Mouse (Mus musculus) intestine, embryonic 16.5 days (tissue): ENCODE results near the gene Tesk2. TPM values are rescaled to one million over a fixed set of nuclear protein-coding genes. Genes with fewer than 3 reads are reported as not detected.
"Not testable (repeated sequence)": the region's sequence is repeated elsewhere in the genome, so short reads cannot be mapped to it uniquely, and the experiment has no call there.

Experiments used
- ATAC-seq: fragments of 200-750 bp; cut with Nextera tagmentation; 2 replicates; pipeline ENCODE4 v1.8.0; 2017; ENCODE audit warnings: moderate TSS enrichment, moderate library complexity
- H3K27ac ChIP-seq: fragments of 300-500 bp; sonication (generic); 2 replicates; pipeline ENCODE4 v1.5.1; 2014; ENCODE audit warnings: mild to moderate bottlenecking, low read length
- H3K27me3 ChIP-seq: fragments of 300-500 bp; sonication (generic); replicated peaks from 2 replicates; pipeline ENCODE4 v1.6.1; 2014; ENCODE audit warnings: low read length, control low read depth, mixed read lengths; ENCODE audit not compliant: control insufficient read depth, insufficient read depth
- H3K36me3 ChIP-seq: fragments of 300-500 bp; sonication (generic); 2 replicates; pipeline ENCODE4 v1.6.1; 2014; ENCODE audit warnings: low read length, control low read depth; ENCODE audit not compliant: control insufficient read depth, insufficient read depth
- H3K4me1 ChIP-seq: fragments of 300-500 bp; sonication (generic); 2 replicates; pipeline ENCODE4 v1.6.1; 2014; ENCODE audit warnings: low read length, control low read depth, mixed read lengths; ENCODE audit not compliant: control insufficient read depth, insufficient read depth
- H3K4me2 ChIP-seq: fragments of 300-500 bp; sonication (generic); 2 replicates; pipeline ENCODE4 v1.6.1; 2014; ENCODE audit warnings: low read depth, low read length, control low read depth
- H3K4me3 ChIP-seq: fragments of 300-500 bp; sonication (generic); 2 replicates; pipeline ENCODE4 v1.5.1; 2014; ENCODE audit warnings: mild to moderate bottlenecking, low read length
- H3K9ac ChIP-seq: fragments of 300-500 bp; sonication (generic); 2 replicates; pipeline ENCODE4 v1.6.1; 2014; ENCODE audit warnings: low read depth, low read length
- H3K9me3 ChIP-seq: fragments of 300-500 bp; sonication (generic); 2 replicates; pipeline ENCODE4 v1.6.1; 2016; ENCODE audit warnings: low read length, control low read depth; ENCODE audit not compliant: control insufficient read depth
- WGBS: fragments of 180-500 bp; shearing (Covaris S2); extraction: QIAGEN DNeasy Blood & Tissue Kit; methylation state at CpG from one replicate; pipeline ENCODE4 v1.1.7; 2014; 5-methylcytosine and 5-hydroxymethylcytosine counted together
- polyA plus RNA-seq: library from polyadenylated mRNA; unstranded; fragments of >200 nt; fragmentation: Nextera tagmentation; extraction: Ambion mirVana; gene quantifications from 2 replicates; pipeline ENCODE4 v1.2.1, GENCODE M21; 2015

Tesk2 gene
- polyA plus RNA-seq, 1 experiment from 2014 or later = 10.4 TPM

- peaks cover 10% of the 10 kb centered on the region for H3K4me1 ChIP-seq
- under 1% methylated on average over 51 of the region's 51 CpGs for WGBS
- H3K27ac ChIP-seq = no peak overlapping the region
- no peaks in the 10 kb centered on the region for H3K36me3 ChIP-seq
- H3K4me3 ChIP-seq = peak overlapping the region; percentile 59
- peak overlapping the region; percentile 99 for H3K4me2 ChIP-seq
- peak; percentile 87 for ATAC-seq
- no peaks in the 10 kb centered on the region; the same call in 1 of the 2 replicates for H3K27me3 ChIP-seq
- H3K9me3 ChIP-seq = no peaks in the 10 kb centered on the region
- H3K9ac ChIP-seq = peak overlapping the region; percentile 70
Measured at GRCm38 (mm10) chr4:116820902-116821693, 100.3 kb downstream of the Tesk2 start.

- Histone ChIP-seq H3K27me3 (no peaks in the 10 kb centered on the region; the same call in 1 of the 2 replicates), H3K36me3 (no peaks in the 10 kb centered on the region), H3K4me3 (peak within 1 kb of the TSS; percentile 59), H3K9me3 (no peaks in the 10 kb centered on the region), H3K4me1 (peaks cover 10% of the 10 kb centered on the region), H3K27ac (no peak within 1 kb of the TSS), H3K4me2 (peak within 1 kb of the TSS; percentile 99), H3K9ac (peak within 1 kb of the TSS; percentile 70)
- ATAC-seq = no peak
- WGBS = 11% methylated on average over 9 of the region's 9 CpGs
Measured at GRCm38 (mm10) chr4:116821694-116822016, 100.9 kb downstream of the Tesk2 start, which contains the start of gene Hpdl. Gene Hpdl, minus strand, starts transcription at chr4:116821707.

- Histone ChIP-seq H3K36me3 (no peaks in the 10 kb centered on the region), H3K9ac (peak overlapping the region; percentile 81), H3K4me2 (peak overlapping the region; percentile 81), H3K4me3 (peak overlapping the region; percentile 68), H3K27ac (peak overlapping the region; percentile 81), H3K4me1 (peaks cover 10% of the 10 kb centered on the region), H3K9me3 (no peaks in the 10 kb centered on the region), H3K27me3 (no peaks in the 10 kb centered on the region; the same call in 1 of the 2 replicates)
- 2% methylated on average over 29 of the region's 29 CpGs for WGBS
- ATAC-seq = peak; percentile 55
Measured at GRCm38 (mm10) chr4:116824541-116825004, 103.8 kb downstream of the Tesk2 start.

GRCm38 (mm10) chr4:116827819-116828218 lies 107.1 kb downstream of the Tesk2 start:
- 0 out of 2 replicates have a peak, but pooled peaks have one; percentile 31 for ATAC-seq
- no peak overlapping the region for H3K4me2 ChIP-seq
- H3K9me3 ChIP-seq = no peaks in the 10 kb centered on the region
- H3K4me3 ChIP-seq = no peak overlapping the region
- H3K4me1 ChIP-seq = peaks cover 5% of the 10 kb centered on the region; the same call in 1 of the 2 replicates
- no peak overlapping the region for H3K9ac ChIP-seq
- no peaks in the 10 kb centered on the region for H3K27me3 ChIP-seq
- 2% methylated on average over 4 of the region's 4 CpGs for WGBS
- no peak overlapping the region for H3K27ac ChIP-seq
- H3K36me3 ChIP-seq = no peaks in the 10 kb centered on the region

- Histone ChIP-seq H3K4me3 (no peak overlapping the region), H3K9me3 (no peaks in the 10 kb centered on the region), H3K4me1 (0 out of 2 replicates have a peak, but pooled peaks cover 3% of the 10 kb centered on the region), H3K27me3 (no peaks in the 10 kb centered on the region), H3K36me3 (no peaks in the 10 kb centered on the region), H3K4me2 (no peak overlapping the region), H3K9ac (no peak overlapping the region), H3K27ac (no peak overlapping the region)
- no peak for ATAC-seq
- 36% methylated on average over 6 of the region's 6 CpGs for WGBS
Measured at GRCm38 (mm10) chr4:116829364-116830069, 108.8 kb downstream of the Tesk2 start.

GRCm38 (mm10) chr4:116830070-116830368 lies 109.3 kb downstream of the Tesk2 start:
- Histone ChIP-seq H3K9me3 (no peaks in the 10 kb centered on the region), H3K4me3 (no peak overlapping the region), H3K9ac (no peak overlapping the region), H3K27ac (no peak overlapping the region), H3K27me3 (no peaks in the 10 kb centered on the region), H3K36me3 (no peaks in the 10 kb centered on the region), H3K4me2 (no peak overlapping the region), H3K4me1 (0 out of 2 replicates have a peak, but pooled peaks cover 2% of the 10 kb centered on the region)
- no peak for ATAC-seq
- 27% methylated on average over 6 of the region's 6 CpGs for WGBS

- Histone ChIP-seq H3K9me3 (no peaks in the 10 kb centered on the region), H3K9ac (no peak overlapping the region), H3K4me1 (0 out of 2 replicates have a peak, but pooled peaks cover 2% of the 10 kb centered on the region), H3K4me3 (no peak overlapping the region), H3K36me3 (no peaks in the 10 kb centered on the region), H3K4me2 (no peak overlapping the region), H3K27me3 (no peaks in the 10 kb centered on the region), H3K27ac (no peak overlapping the region)
- 19% methylated on average over 2 of the region's 2 CpGs for WGBS
- ATAC-seq = peak; percentile 86
Measured at GRCm38 (mm10) chr4:116838999-116839398, 118.3 kb downstream of the Tesk2 start.

- not testable (repeated sequence) for H3K4me2 ChIP-seq, H3K9me3 ChIP-seq, H3K4me1 ChIP-seq, H3K9ac ChIP-seq, H3K27ac ChIP-seq, H3K36me3 ChIP-seq, H3K4me3 ChIP-seq, ATAC-seq, H3K27me3 ChIP-seq
- WGBS = 18% methylated on average over 19 of the region's 29 CpGs
Measured at GRCm38 (mm10) chr4:116840096-116840495, 119.3 kb downstream of the Tesk2 start.

GRCm38 (mm10) chr4:116840841-116841240 lies 120.1 kb downstream of the Tesk2 start:
- WGBS = 81% methylated on average over 6 of the region's 6 CpGs
- no peak for ATAC-seq
- Histone ChIP-seq H3K4me3 (no peak overlapping the region), H3K9ac (no peak overlapping the region), H3K27me3 (no peaks in the 10 kb centered on the region), H3K36me3 (no peaks in the 10 kb centered on the region), H3K4me1 (0 out of 2 replicates have a peak, but pooled peaks cover 2% of the 10 kb centered on the region), H3K9me3 (peaks cover 3% of the 10 kb centered on the region; the same call in 1 of the 2 replicates), H3K4me2 (no peak overlapping the region), H3K27ac (no peak overlapping the region)
